Mouse (Mus musculus) small intestine, adult 10 weeks (tissue): ENCODE data around the gene Stard10. TPM values are rescaled to one million over a fixed set of nuclear protein-coding genes. Genes with fewer than 3 reads are reported as not detected.

Experiments used
- polyA plus RNA-seq: library from polyadenylated mRNA; stranded (reverse); fragments of 350-450 nt; fragmentation: Illumina TruSeq; extraction: RNeasy Lipid Tissue Mini Kit (QIAGEN cat#74804); gene quantifications from one replicate; pipeline ENCODE4 v1.2.3, GENCODE M21; 2014; ENCODE audit warnings: low replicate concordance

Gene Stard10
- polyA plus RNA-seq = 4.5 TPM

GRCm38 (mm10) chr7:101317014-101317413, at the start of gene Stard10:
Gene Stard10 (plus strand): TSS chr7:101317086.

GRCm38 (mm10) chr7:101301881-101302456, 14.9 kb upstream of the Stard10 start, which contains the start of gene Atg16l2:
Gene Atg16l2 (minus strand): TSS chr7:101302251.

GRCm38 (mm10) chr7:101347767-101348270, 30.9 kb downstream of the Stard10 start, which contains the start of gene Arap1:
Gene Arap1 (plus strand): TSS chr7:101348067.

Other genes starting within 250 kb of the Stard10 start
- 151 TPM for gene Fchsd2, start 224.2 kb upstream of the Stard10 start, polyA plus RNA-seq
- gene Atg16l2, start 14.8 kb upstream of the Stard10 start, polyA plus RNA-seq = 0.45 TPM
- 1.6 TPM for gene Arap1, start 31.0 kb downstream of the Stard10 start, polyA plus RNA-seq
- gene Gm45837, start 93.8 kb downstream of the Stard10 start, polyA plus RNA-seq = not detected
- gene Pde2a, start 104.6 kb downstream of the Stard10 start, polyA plus RNA-seq = 0.41 TPM